Mouse (Mus musculus): ENCODE measurements at regions not wholly inside any gene's neighbourhood (a gene's known extent, or its start where the extent isn't known, plus 50 kb on each side); places are given as distances from the start of the nearest gene placed in this dataset.
"Not testable (repeated sequence)": the region's sequence is repeated elsewhere in the genome, so short reads cannot be mapped to it uniquely, and the experiment has no call there.

- DNase-seq (ENCODE audit: low spot score in 2 of 2), result no peak
Observed at GRCm38 (mm10) chr2:114723971-114724666, 69.4 kb upstream of the Dph6 start.

GRCm38 (mm10) chr2:114727197-114727596 lies 72.4 kb upstream of the Dph6 start:
- DNase-seq (ENCODE audit: low spot score in 2 of 2), result no peak

- no peak for DNase-seq (ENCODE audit: low spot score in 2 of 2)
Observed at GRCm38 (mm10) chr2:114734861-114735569, 80.3 kb upstream of the Dph6 start.

- no peak for DNase-seq (ENCODE audit: low spot score in 2 of 2)
Observed at GRCm38 (mm10) chr2:114739421-114740212, 84.9 kb upstream of the Dph6 start.

GRCm38 (mm10) chr2:114763276-114763675 lies 108.5 kb upstream of the Dph6 start:
- DNase-seq (ENCODE audit: low spot score in 2 of 2), result no peak

GRCm38 (mm10) chr2:114773723-114774122 lies 119.0 kb upstream of the Dph6 start:
- not testable (repeated sequence) for DNase-seq (ENCODE audit: low spot score in 2 of 2)

GRCm38 (mm10) chr2:114774278-114774677 lies 119.5 kb upstream of the Dph6 start:
- no peak for DNase-seq (ENCODE audit: low spot score in 2 of 2)

GRCm38 (mm10) chr2:114775532-114775931 lies 120.8 kb upstream of the Dph6 start:
- DNase-seq (ENCODE audit: low spot score in 2 of 2), result no peak

- no peak for DNase-seq (ENCODE audit: low spot score in 2 of 2)
Observed at GRCm38 (mm10) chr2:114776176-114776575, 121.4 kb upstream of the Dph6 start.

- DNase-seq (ENCODE audit: low spot score in 2 of 2), result no peak
Observed at GRCm38 (mm10) chr2:114782450-114782849, 127.7 kb upstream of the Dph6 start.

- DNase-seq (ENCODE audit: low spot score in 2 of 2), result no peak
Observed at GRCm38 (mm10) chr2:114784191-114784590, 129.4 kb upstream of the Dph6 start.

- DNase-seq (ENCODE audit: low spot score in 2 of 2), result no peak
Observed at GRCm38 (mm10) chr2:114788251-114788650, 133.5 kb upstream of the Dph6 start.

GRCm38 (mm10) chr2:114796630-114797290 lies 142.0 kb upstream of the Dph6 start:
- no peak for DNase-seq (ENCODE audit: low spot score in 2 of 2)

- DNase-seq (ENCODE audit: low spot score in 2 of 2), result no peak
Observed at GRCm38 (mm10) chr2:114797291-114797650, 142.5 kb upstream of the Dph6 start.

- no peak for DNase-seq (ENCODE audit: low spot score in 2 of 2)
Observed at GRCm38 (mm10) chr2:114803241-114803640, 148.5 kb upstream of the Dph6 start.

GRCm38 (mm10) chr2:114803928-114804327 lies 149.2 kb upstream of the Dph6 start:
- DNase-seq (ENCODE audit: low spot score in 2 of 2), result no peak

- no peak for DNase-seq (ENCODE audit: low spot score in 2 of 2)
Observed at GRCm38 (mm10) chr2:114805436-114806047, 150.8 kb upstream of the Dph6 start.

- no peak for DNase-seq (ENCODE audit: low spot score in 2 of 2)
Observed at GRCm38 (mm10) chr2:114808046-114808445, 153.3 kb upstream of the Dph6 start.

GRCm38 (mm10) chr2:114812141-114812902 lies 157.6 kb upstream of the Dph6 start:
- no peak for DNase-seq (ENCODE audit: low spot score in 2 of 2)

GRCm38 (mm10) chr2:114812903-114813290 lies 158.1 kb upstream of the Dph6 start:
- no peak for DNase-seq (ENCODE audit: low spot score in 2 of 2)

- no peak for DNase-seq (ENCODE audit: low spot score in 2 of 2)
Observed at GRCm38 (mm10) chr2:114822657-114823056, 167.9 kb upstream of the Dph6 start.

Data from spleen, postnatal 10 days (tissue).